Mouse (Mus musculus): ENCODE results near the gene Dapk2. TPM values are rescaled to one million over a fixed set of nuclear protein-coding genes. Genes with fewer than 3 reads are reported as not detected.

The Dapk2 gene
- polyA plus RNA-seq, 1 experiment from 2014 or later = 6.7 TPM

- Histone ChIP-seq H3K9ac (ENCODE audit: low read length) (no peak overlapping the region), H3K4me2 (no peak overlapping the region), H3K4me1 (ENCODE audit: control insufficient read depth, insufficient read depth, low read length) (peaks cover 18% of the 10 kb centered on the region), H3K9me3 (ENCODE audit: control insufficient read depth, low read length) (no peaks in the 10 kb centered on the region), H3K27me3 (ENCODE audit: control insufficient read depth, insufficient read depth, low read length) (no peaks in the 10 kb centered on the region), H3K36me3 (ENCODE audit: control insufficient read depth, insufficient read depth, low read length) (no peaks in the 10 kb centered on the region), H3K27ac (ENCODE audit: low read depth, low read length) (no peak overlapping the region), H3K4me3 (ENCODE audit: low read depth, low read length) (no peak overlapping the region)
- DNase-seq (ENCODE audit: low spot score, missing footprints) (no peak), ATAC-seq (ENCODE audit: low FRiP score) (no peak)
Measured at GRCm38 (mm10) chr9:66121421-66121820, 36.6 kb upstream of the Dapk2 start.

- Histone ChIP-seq H3K27ac (ENCODE audit: low read depth, low read length) (no peak overlapping the region), H3K36me3 (ENCODE audit: control insufficient read depth, insufficient read depth, low read length) (no peaks in the 10 kb centered on the region), H3K4me2 (peak overlapping the region; percentile 73), H3K4me3 (ENCODE audit: low read depth, low read length) (peak overlapping the region; percentile 81), H3K9ac (ENCODE audit: low read length) (peak overlapping the region; percentile 88), H3K9me3 (ENCODE audit: control insufficient read depth, low read length) (no peaks in the 10 kb centered on the region), H3K27me3 (ENCODE audit: control insufficient read depth, insufficient read depth, low read length) (no peaks in the 10 kb centered on the region), H3K4me1 (ENCODE audit: control insufficient read depth, insufficient read depth, low read length) (peaks cover 23% of the 10 kb centered on the region)
- 30% methylated on average over 5 of the region's 5 CpGs for WGBS
- DNase-seq (ENCODE audit: low spot score, missing footprints) (no peak), ATAC-seq (ENCODE audit: low FRiP score) (no peak)
Measured at GRCm38 (mm10) chr9:66123648-66124047, 34.4 kb upstream of the Dapk2 start.

GRCm38 (mm10) chr9:66124111-66124531 is 33.9 kb upstream of the Dapk2 start:
- peak; percentile 93 for DNase-seq (ENCODE audit: low spot score, missing footprints)
- Histone ChIP-seq H3K4me1 (ENCODE audit: control insufficient read depth, insufficient read depth, low read length) (peaks cover 23% of the 10 kb centered on the region), H3K27me3 (ENCODE audit: control insufficient read depth, insufficient read depth, low read length) (no peaks in the 10 kb centered on the region)

GRCm38 (mm10) chr9:66124681-66125542 is 33.1 kb upstream of the Dapk2 start:
- WGBS = 15% methylated on average over 33 of the region's 33 CpGs

More at GRCm38 (mm10) chr9:66124111-66124531, 33.9 kb upstream of the Dapk2 start:
- peak overlapping the region; percentile 73 for H3K4me2 ChIP-seq
- WGBS = under 1% methylated on average over 12 of the region's 12 CpGs
- H3K9ac ChIP-seq (ENCODE audit: low read length) = peak overlapping the region; percentile 88
- peak; percentile 47 for ATAC-seq (ENCODE audit: low FRiP score)
- H3K9me3 ChIP-seq (ENCODE audit: control insufficient read depth, low read length) = no peaks in the 10 kb centered on the region
- no peaks in the 10 kb centered on the region for H3K36me3 ChIP-seq (ENCODE audit: control insufficient read depth, insufficient read depth, low read length)
- H3K4me3 ChIP-seq (ENCODE audit: low read depth, low read length) = peak overlapping the region; percentile 81
- H3K27ac ChIP-seq (ENCODE audit: low read depth, low read length) = peak overlapping the region; percentile 85

GRCm38 (mm10) chr9:66125543-66126455 is 32.2 kb upstream of the Dapk2 start:
- Histone ChIP-seq H3K4me1 (ENCODE audit: control insufficient read depth, insufficient read depth, low read length) (peaks cover 23% of the 10 kb centered on the region), H3K4me3 (ENCODE audit: low read depth, low read length) (peak overlapping the region; percentile 47), H3K36me3 (ENCODE audit: control insufficient read depth, insufficient read depth, low read length) (no peaks in the 10 kb centered on the region), H3K9me3 (ENCODE audit: control insufficient read depth, low read length) (no peaks in the 10 kb centered on the region), H3K4me2 (peak overlapping the region; percentile 77), H3K9ac (ENCODE audit: low read length) (peak overlapping the region; percentile 72; the same call in 1 of the 2 replicates), H3K27me3 (ENCODE audit: control insufficient read depth, insufficient read depth, low read length) (no peaks in the 10 kb centered on the region), H3K27ac (ENCODE audit: low read depth, low read length) (peak overlapping the region; percentile 37)
- WGBS = 60% methylated on average over 12 of the region's 12 CpGs
- DNase-seq (ENCODE audit: low spot score, missing footprints) = peak; percentile 93
- ATAC-seq (ENCODE audit: low FRiP score) = no peak

More at GRCm38 (mm10) chr9:66124681-66125542, 33.1 kb upstream of the Dapk2 start:
- no peaks in the 10 kb centered on the region for H3K9me3 ChIP-seq (ENCODE audit: control insufficient read depth, low read length)
- H3K27me3 ChIP-seq (ENCODE audit: control insufficient read depth, insufficient read depth, low read length) = no peaks in the 10 kb centered on the region
- peak overlapping the region; percentile 81 for H3K4me3 ChIP-seq (ENCODE audit: low read depth, low read length)
- H3K4me2 ChIP-seq = peak overlapping the region; percentile 73
- H3K4me1 ChIP-seq (ENCODE audit: control insufficient read depth, insufficient read depth, low read length) = peaks cover 23% of the 10 kb centered on the region
- ATAC-seq (ENCODE audit: low FRiP score) (peak; percentile 98), DNase-seq (ENCODE audit: low spot score, missing footprints) (peak; percentile 99)
- peak overlapping the region; percentile 85 for H3K27ac ChIP-seq (ENCODE audit: low read depth, low read length)
- H3K9ac ChIP-seq (ENCODE audit: low read length) = peak overlapping the region; percentile 88
- no peaks in the 10 kb centered on the region for H3K36me3 ChIP-seq (ENCODE audit: control insufficient read depth, insufficient read depth, low read length)

GRCm38 (mm10) chr9:66126456-66127192 is 31.4 kb upstream of the Dapk2 start, which contains the start of the genes Snx1 and Ciao2a:
Snx1 (minus strand) TSS chr9:66126587.
Ciao2a (plus strand) TSS chr9:66126611.
- no peaks in the 10 kb centered on the region for H3K36me3 ChIP-seq (ENCODE audit: control insufficient read depth, insufficient read depth, low read length)
- peak within 1 kb of the TSS; percentile 37 for H3K27ac ChIP-seq (ENCODE audit: low read depth, low read length)
- DNase-seq (ENCODE audit: low spot score, missing footprints) = peak; percentile 99
- WGBS = 3% methylated on average over 34 of the region's 34 CpGs
- H3K9ac ChIP-seq (ENCODE audit: low read length) = peak within 1 kb of the TSS; percentile 72
- peak within 1 kb of the TSS; percentile 77 for H3K4me2 ChIP-seq
- H3K4me1 ChIP-seq (ENCODE audit: control insufficient read depth, insufficient read depth, low read length) = peaks cover 23% of the 10 kb centered on the region
- H3K9me3 ChIP-seq (ENCODE audit: control insufficient read depth, low read length) = no peaks in the 10 kb centered on the region
- ATAC-seq (ENCODE audit: low FRiP score) = peak; percentile 63
- H3K4me3 ChIP-seq (ENCODE audit: low read depth, low read length) = peak within 1 kb of the TSS; percentile 47
- no peaks in the 10 kb centered on the region for H3K27me3 ChIP-seq (ENCODE audit: control insufficient read depth, insufficient read depth, low read length)

GRCm38 (mm10) chr9:66127193-66127546 is 30.9 kb upstream of the Dapk2 start:
- Histone ChIP-seq H3K9ac (ENCODE audit: low read length) (peak overlapping the region; percentile 72), H3K9me3 (ENCODE audit: control insufficient read depth, low read length) (no peaks in the 10 kb centered on the region), H3K4me3 (ENCODE audit: low read depth, low read length) (peak overlapping the region; percentile 47), H3K27ac (ENCODE audit: low read depth, low read length) (no peak overlapping the region), H3K36me3 (ENCODE audit: control insufficient read depth, insufficient read depth, low read length) (no peaks in the 10 kb centered on the region), H3K4me2 (peak overlapping the region; percentile 77), H3K27me3 (ENCODE audit: control insufficient read depth, insufficient read depth, low read length) (no peaks in the 10 kb centered on the region), H3K4me1 (ENCODE audit: control insufficient read depth, insufficient read depth, low read length) (peaks cover 23% of the 10 kb centered on the region)
- DNase-seq (ENCODE audit: low spot score, missing footprints) (peak; percentile 82), ATAC-seq (ENCODE audit: low FRiP score) (no peak)
- WGBS = 56% methylated on average over 6 of the region's 6 CpGs

GRCm38 (mm10) chr9:66127884-66128283 is 30.1 kb upstream of the Dapk2 start:
- H3K4me3 ChIP-seq (ENCODE audit: low read depth, low read length) = no peak overlapping the region
- H3K27ac ChIP-seq (ENCODE audit: low read depth, low read length) = no peak overlapping the region
- ATAC-seq (ENCODE audit: low FRiP score) = no peak
- WGBS = 97% methylated on average over 4 of the region's 4 CpGs
- no peaks in the 10 kb centered on the region for H3K9me3 ChIP-seq (ENCODE audit: control insufficient read depth, low read length)
- no peaks in the 10 kb centered on the region for H3K27me3 ChIP-seq (ENCODE audit: control insufficient read depth, insufficient read depth, low read length)
- peaks cover 23% of the 10 kb centered on the region for H3K4me1 ChIP-seq (ENCODE audit: control insufficient read depth, insufficient read depth, low read length)
- no peak overlapping the region for H3K4me2 ChIP-seq
- H3K9ac ChIP-seq (ENCODE audit: low read length) = no peak overlapping the region
- no peaks in the 10 kb centered on the region for H3K36me3 ChIP-seq (ENCODE audit: control insufficient read depth, insufficient read depth, low read length)
- peak; percentile 73 for DNase-seq (ENCODE audit: low spot score, missing footprints)
